Mouse (Mus musculus): Measurements from ENCODE around the gene Vapb.

Gene Vapb

DNA sequence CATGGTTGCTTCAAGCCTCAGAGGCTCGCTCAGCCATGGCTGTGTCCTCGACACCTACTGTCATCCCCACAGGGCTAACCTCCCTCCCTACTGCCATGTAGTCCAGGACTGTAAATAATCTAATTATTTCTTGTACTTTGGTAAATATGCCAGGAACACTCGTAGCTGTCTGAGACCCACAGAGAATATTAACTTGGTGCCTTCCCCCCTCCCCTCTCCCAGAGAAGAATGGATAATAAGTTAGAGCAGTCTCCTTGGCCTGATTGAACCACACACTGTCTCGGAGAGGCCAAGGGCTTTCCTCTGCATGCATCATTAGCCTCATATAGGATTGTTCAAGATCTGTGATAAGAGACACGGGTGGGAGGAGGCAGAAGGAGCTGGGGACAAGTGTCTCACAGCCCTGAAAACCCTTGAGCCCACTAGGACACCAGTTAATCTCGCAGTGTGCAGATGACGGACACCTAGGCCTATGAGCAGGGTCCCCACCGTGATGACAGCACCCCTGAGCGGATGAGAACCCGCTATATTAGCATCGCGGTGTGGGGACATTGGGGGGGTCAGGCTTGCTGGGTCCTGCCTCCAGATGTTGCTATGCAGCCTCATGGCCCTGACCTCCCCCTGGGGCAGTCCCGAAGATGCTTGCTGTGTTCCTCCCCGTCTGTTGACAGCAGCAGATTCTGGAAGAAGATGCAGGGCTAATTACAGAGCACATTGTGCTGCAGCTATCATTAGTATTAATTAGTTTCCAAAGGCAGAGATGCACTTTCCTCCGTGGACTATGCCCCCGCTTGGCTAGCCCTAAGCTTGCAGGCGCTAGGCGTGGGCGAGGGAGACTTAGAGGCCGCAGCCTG, 54.8 kb downstream of the Vapb start:
- DNase-seq (ENCODE audit: low spot score) = no peak

GRCm38 (mm10) chr2:173794018-173794417, 56.7 kb downstream of the Vapb start:
- no peak for DNase-seq (ENCODE audit: low spot score)

DNA sequence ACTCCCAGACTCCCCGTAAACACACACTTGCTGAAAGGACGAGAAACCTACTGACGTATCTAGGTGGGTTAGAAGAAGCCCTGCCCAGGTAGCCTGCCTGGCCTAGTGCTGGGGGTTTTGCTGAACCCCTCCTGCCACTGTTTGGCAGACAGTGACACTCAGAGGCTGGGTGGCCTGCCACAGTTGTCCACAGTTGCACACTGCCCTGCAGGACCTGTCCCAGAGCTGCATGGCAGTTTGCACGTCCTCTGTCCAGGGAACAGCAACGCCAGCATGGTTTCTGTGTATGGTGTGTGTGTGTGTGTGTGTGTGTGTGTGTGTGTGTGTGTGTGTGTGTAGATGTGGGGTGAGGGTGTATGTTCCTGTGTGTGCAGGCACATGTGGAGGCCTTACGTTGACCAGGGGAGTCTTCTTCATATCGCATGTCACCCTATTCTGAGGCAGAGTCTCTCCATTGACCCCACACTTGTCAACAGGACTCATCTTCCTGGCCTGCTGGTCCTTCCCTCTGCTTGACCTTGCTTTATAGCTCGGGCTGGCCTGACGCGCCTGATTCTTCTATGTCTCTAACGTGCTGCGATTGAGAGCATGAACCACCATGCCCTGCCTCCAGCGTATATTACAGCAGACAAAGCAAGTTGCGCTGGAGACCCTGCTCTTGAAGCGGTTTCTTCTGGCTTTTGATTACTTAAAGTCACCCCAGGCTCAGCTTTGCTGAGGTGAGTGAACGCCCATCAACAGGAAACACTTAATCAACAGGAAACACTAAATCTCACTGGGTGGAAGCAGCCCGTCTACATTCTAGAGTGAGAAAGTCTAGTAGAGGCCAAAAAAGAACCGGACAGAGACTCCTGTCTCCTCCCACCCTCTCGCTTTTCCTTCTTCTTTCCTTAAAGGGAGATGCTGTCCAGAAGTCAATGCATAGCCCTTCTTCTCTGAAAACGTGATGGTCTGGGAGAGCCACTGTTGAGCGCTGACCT, 57.5 kb downstream of the Vapb start:
- no peak for DNase-seq (ENCODE audit: low spot score)

GRCm38 (mm10) chr2:173795801-173796673, 58.7 kb downstream of the Vapb start:
- DNase-seq (ENCODE audit: low spot score) = no peak

DNA sequence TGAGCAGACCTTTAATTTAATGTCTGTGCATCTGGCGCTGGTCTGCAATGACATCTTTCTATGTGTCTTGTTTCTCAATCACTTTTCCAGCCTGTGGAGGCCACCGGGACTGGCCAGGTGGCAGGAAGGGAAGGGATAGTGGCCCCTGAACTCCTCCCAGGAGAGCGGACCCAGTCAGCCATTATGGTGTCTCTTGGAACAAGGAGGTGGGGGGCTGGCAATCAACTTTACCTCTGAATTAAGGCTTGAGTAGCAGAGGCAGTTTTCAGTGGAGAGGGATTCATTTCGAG, 59.3 kb downstream of the Vapb start:
- no peak for DNase-seq (ENCODE audit: low spot score)

DNA sequence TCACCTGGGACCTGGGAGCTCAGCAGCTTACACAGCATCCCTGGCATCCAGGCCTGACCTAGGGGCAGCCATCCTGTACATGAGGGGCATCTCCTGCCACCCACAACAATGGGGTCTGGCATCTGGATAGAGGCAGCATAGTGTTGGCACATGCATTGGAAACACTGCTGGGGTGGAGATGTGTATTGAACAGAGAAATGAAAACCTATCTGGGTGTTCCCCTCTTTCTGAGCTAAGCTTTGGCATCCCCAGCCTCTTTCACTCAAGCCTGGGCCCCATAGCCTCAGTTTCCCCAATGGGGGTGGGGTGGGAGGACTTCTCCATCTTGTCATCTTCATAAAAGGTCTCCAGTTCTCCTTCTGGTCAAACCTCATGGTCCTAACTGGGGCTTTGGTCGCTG, 62.2 kb downstream of the Vapb start:
- no peak for DNase-seq (ENCODE audit: low spot score)

DNA sequence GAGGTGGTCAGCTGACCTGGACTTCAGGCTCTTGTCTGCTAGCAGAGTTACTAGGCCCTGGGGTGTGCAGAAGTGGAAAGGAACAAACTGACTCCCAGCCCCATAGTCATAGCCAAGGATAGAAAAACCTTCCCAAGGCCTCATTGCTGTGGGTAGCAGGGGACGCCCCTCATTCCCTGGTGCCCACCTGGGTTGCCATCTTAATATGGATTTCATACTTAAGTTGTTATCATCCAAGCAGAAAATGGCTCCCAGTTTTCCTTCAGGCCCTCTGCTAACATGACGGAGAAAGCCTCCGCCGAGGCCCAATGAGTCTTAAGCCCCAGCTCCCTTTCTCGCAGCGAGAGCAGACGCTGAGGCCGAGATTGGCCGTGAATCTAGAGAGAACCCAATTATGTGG, 63.3 kb downstream of the Vapb start:
- no peak for DNase-seq (ENCODE audit: low spot score)

DNA sequence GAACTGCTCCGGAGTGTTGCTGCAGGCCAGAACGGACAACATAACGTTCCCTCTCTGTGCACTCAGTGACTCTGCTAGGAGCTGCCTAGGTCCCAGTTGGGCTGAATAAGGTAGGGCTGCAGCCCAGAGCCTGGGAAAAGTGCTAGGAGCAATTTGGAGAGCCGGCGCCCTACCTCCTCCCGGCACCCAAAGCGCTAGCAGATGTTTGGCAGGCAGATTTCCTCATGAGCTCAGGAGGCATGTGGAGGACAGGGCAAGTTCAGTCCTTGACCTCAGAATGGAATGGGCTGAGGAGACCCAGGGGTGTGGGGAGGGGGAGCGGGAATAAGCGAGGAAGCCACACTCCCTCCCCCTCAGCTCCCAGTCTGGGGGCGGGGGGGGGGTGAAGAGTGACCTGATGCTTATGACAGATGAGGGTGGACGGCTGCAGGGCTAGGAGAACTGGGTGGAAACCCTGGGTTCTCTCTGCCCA, 64.1 kb downstream of the Vapb start:
- DNase-seq (ENCODE audit: low spot score) = no peak

GRCm38 (mm10) chr2:173802176-173802575, 64.9 kb downstream of the Vapb start:
- DNase-seq (ENCODE audit: low spot score) = no peak

DNA sequence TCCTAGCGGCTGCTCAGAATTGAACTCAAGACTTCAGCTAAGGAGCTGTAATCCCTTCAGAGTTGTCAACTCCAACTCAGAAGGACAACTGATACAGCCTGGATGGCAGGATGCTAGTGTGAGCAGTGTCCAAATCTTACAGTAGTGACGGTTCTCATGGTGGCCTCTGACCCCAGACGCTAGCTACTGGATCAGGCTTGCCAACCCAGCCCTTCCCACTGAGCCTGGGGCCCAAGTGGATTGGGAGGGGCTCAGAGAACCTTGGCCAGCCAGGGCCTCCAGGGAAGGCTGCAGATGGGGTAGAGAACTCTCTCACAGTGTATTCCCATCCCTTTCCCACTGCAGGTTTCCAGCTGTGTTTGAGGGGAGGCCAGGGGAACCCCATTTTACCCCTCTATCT, 65.6 kb downstream of the Vapb start:
- no peak for DNase-seq (ENCODE audit: low spot score)

DNA sequence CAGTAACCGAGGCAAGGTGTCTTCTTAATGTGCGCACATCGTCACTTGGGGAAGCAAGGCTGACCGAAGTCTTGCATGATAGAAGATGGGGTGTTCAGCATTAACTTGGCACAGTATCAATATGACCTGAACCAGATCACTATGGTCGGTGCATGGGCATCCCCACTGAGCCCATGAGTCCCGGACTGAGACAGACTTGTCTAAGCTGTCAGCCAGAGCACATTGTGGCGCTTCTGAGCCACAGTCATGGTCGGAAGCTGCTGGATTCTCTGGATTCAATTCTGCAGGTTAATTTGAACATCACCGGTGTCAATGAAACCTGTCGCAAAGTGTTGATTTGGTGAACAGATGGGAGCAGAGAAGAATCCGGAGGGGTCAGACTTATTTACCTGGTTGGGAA, 66.5 kb downstream of the Vapb start:
- DNase-seq (ENCODE audit: low spot score) = no peak

DNA sequence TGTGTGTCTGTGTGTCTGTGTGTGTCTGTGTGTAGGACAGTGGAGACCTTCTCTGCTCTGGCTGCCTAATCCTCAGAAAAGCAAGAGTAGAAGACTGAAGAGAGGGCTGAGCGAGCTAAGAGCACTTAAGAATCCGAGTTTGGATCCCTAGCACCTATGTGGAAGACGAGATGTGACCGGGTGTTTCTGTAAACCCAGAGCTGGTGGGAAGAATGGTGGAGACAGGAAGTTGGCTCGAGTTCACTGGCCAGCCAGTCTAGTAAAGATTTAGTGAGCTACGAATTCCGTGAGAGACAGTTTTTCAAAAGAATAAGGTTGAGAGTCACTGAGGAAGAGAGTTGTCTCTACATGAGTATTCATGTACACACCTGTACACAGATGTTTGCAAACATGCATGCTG, 69.3 kb downstream of the Vapb start:
- no peak for DNase-seq (ENCODE audit: low spot score)

DNA sequence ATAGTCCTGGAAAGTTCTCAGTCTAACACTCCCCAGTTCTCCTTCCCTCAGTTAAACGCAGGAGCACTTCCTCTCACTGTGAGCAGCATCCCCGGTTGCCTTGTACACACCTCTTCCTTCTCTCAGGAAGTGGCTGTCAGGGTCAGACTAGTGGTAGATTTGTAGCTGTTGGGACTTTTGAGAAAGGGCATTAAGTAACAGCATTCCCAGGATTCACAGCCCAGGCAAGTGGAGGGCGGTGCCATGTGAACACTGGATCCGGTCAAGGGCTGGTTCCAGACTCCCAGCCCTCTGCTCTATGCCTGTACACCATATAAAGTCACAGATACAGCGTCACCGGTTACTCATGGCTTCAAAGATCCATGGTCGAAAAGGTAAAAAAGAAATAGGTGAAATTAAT, 71.6 kb downstream of the Vapb start:
- DNase-seq (ENCODE audit: low spot score) = no peak

- no peak for DNase-seq (ENCODE audit: low spot score)
Measured at GRCm38 (mm10) chr2:173810036-173810850, 72.9 kb downstream of the Vapb start.

GRCm38 (mm10) chr2:173810851-173811130, 73.5 kb downstream of the Vapb start:
- DNase-seq (ENCODE audit: low spot score) = no peak

- DNase-seq (ENCODE audit: low spot score) = no peak
Measured at GRCm38 (mm10) chr2:173811850-173812249, 74.5 kb downstream of the Vapb start.

- no peak for DNase-seq (ENCODE audit: low spot score)
Measured at GRCm38 (mm10) chr2:173813071-173813470, 75.8 kb downstream of the Vapb start.

DNA sequence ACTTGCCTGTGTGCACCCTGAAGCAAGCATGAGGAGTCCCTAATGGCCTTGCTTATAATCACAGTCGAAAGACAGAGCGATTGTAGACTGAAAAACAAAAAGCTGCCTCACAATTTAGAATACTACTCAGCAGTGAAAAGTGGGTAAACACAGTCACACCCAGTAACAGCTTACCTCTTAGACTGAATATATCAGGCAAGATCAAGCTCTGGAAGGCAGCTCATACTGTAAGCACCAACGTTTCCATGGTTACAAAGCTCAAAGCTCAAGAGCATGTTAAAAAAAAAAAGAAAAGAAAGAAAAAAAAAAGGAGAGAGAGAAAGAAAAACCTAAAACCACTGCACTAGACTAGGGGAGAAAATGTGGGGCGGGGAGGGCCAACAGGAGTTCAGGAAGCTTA, 89.0 kb downstream of the Vapb start:
- DNase-seq (ENCODE audit: low spot score) = no peak

DNA sequence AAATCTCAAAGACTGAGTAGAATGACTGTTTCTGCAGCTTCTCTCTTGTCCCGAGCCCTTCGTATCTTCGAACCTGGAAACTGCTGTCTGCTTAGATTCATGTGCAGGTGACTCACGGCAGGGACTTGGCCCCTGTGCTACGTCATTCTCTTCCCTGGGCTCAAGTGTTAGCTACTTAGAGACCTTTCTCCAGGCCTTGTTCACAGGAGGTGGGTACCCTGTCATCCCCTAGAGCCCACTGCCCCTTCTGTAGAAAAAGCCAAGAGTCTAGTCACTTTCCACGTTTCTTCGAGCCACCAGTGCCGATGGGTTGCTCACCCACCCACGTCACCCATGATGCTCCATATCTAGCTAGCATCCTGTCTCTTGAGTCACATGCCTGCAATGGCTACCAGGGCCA, 89.9 kb downstream of the Vapb start:
- DNase-seq (ENCODE audit: low spot score) = no peak

DNA sequence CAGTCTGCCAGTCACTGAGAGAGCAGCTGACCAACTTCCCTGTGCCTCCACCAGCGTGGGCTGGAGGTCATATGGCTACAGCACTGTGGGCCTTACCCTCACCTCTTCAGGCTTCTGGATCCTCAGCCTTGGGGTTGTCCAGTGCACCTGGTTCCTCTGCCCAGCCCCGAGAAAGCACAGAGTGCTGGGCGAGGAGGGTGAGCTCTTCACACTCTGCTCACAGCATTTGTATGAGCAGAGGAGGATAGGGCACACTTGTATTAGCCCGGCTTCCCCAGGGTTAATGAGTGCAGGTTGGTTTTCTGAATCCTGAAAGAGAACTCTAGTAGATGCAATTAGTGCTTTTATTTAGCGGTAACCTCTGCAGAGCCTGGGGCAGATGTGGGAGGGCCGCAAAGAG, 90.8 kb downstream of the Vapb start:
- DNase-seq (ENCODE audit: low spot score) = no peak

- DNase-seq (ENCODE audit: low spot score) = no peak
Measured at GRCm38 (mm10) chr2:173832828-173833492, 95.6 kb downstream of the Vapb start.

All from spleen, adult 12 weeks (tissue).